Mouse (Mus musculus) hindbrain, postnatal 0 days (tissue): ENCODE data around the gene Ccdc124. TPM values are rescaled to one million over a fixed set of nuclear protein-coding genes. Genes with fewer than 3 reads are reported as not detected.
A peak's percentile ranks its signal among the peaks of the same experiment; 100 is the strongest.

Experiments
- ATAC-seq: fragments of 200-750 bp; cut with Nextera tagmentation; 2 replicates; pipeline ENCODE4 v1.8.0; 2017; ENCODE audit warnings: mild to moderate bottlenecking, moderate TSS enrichment, moderate library complexity
- DNase-seq: peaks from one replicate; pipeline ENCODE4 v3.0.0-alpha.2; 2015; ENCODE audit warnings: low spot score
- H3K27ac ChIP-seq: fragments of 300-500 bp; sonication (generic); 2 replicates; pipeline ENCODE4 v1.5.1; 2014; ENCODE audit warnings: mild to moderate bottlenecking
- H3K27me3 ChIP-seq: fragments of 300-500 bp; sonication (generic); 2 replicates; pipeline ENCODE4 v1.6.1; 2014; ENCODE audit warnings: low read length, mixed read lengths; ENCODE audit not compliant: insufficient read depth
- H3K36me3 ChIP-seq: fragments of 300-500 bp; sonication (generic); 2 replicates; pipeline ENCODE4 v1.6.1; 2014; ENCODE audit warnings: low read length, mixed read lengths; ENCODE audit not compliant: insufficient read depth
- H3K4me1 ChIP-seq: fragments of 300-500 bp; sonication (generic); 2 replicates; pipeline ENCODE4 v1.6.1; 2014; ENCODE audit warnings: antibody characterized with exemption, low read length, mixed read lengths; ENCODE audit not compliant: insufficient read depth
- H3K4me2 ChIP-seq: fragments of 300-500 bp; sonication (generic); 2 replicates; pipeline ENCODE4 v1.6.1; 2014; ENCODE audit warnings: low read depth, mild to moderate bottlenecking, low read length, moderate library complexity, mixed read lengths
- H3K4me3 ChIP-seq: fragments of 300-500 bp; sonication (generic); 2 replicates; pipeline ENCODE4 v1.5.1; 2014; ENCODE audit warnings: low read length
- H3K9ac ChIP-seq: fragments of 300-500 bp; sonication (generic); replicated peaks from 2 replicates; pipeline ENCODE4 v1.6.1; 2014; ENCODE audit warnings: mild to moderate bottlenecking, low read length, moderate library complexity, mixed read lengths
- H3K9me3 ChIP-seq: fragments of 300-500 bp; sonication (generic); 2 replicates; pipeline ENCODE4 v1.6.1; 2016; ENCODE audit warnings: low read length, mixed read lengths
- CTCF ChIP-seq: IDR thresholded peaks from 2 replicates; pipeline ENCODE4 v1.5.1; 2016; ENCODE audit warnings: antibody characterized with exemption, control low read depth, low read depth
- WGBS: fragments of 180-500 bp; shearing (Covaris S2); extraction: QIAGEN DNeasy Blood & Tissue Kit; methylation state at CpG from one replicate; pipeline ENCODE4 v1.1.7; 2014; 5-methylcytosine and 5-hydroxymethylcytosine counted together
- polyA plus RNA-seq: library from polyadenylated mRNA; unstranded; fragments of >200 nt; fragmentation: Nextera tagmentation; extraction: Ambion mirVana; gene quantifications from 2 replicates; pipeline ENCODE4 v1.2.1, GENCODE M21; 2015
- total RNA-seq: library from RNA; depleted of rRNA; stranded (reverse); fragments of >200 nt; gene quantifications from 2 replicates; pipeline ENCODE4 v1.2.3, GENCODE M21; 2014

The Ccdc124 gene
- total and polyA plus RNA-seq, 2 experiments from 2014 or later, result 45.1 to 145 TPM

DNA sequence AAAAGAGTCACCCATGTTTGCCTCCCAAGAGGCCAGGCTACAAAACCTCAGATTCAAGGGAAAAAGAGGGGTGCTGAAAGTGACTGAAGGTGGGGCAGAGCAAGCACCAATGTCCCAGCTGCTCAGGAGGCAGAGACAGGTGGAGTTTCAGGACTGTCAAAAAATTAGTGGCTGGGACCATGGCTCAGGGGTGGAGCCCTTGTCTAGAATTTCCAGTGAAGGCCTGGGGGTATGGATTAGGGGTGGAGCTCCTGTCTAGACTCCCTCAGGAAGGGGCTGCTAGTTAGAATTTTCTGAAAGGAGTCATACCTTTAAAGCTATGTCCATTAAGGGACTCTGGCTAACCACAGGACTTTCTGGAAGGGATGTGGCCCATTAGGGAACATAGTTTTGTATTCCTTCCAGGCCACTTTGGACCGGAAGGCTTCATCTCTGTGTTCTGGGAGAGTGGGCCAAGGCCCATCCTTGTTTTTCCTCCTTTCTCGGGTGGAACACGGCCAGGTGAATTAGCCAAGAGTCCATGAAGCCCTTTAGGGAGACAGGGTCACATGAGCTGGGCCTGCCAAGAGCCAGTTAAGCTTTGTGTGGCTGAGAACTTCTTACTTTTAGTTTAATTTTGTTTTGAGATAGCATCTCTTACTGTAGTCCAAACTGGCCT lies 24.3 kb downstream of the Ccdc124 start:
- no peak overlapping the region for H3K4me2 ChIP-seq
- H3K27me3 ChIP-seq, result no peaks in the 10 kb centered on the region
- no peaks in the 10 kb centered on the region for H3K4me1 ChIP-seq
- TF ChIP-seq CTCF, result no peak
- no peak overlapping the region for H3K4me3 ChIP-seq
- no peaks in the 10 kb centered on the region for H3K9me3 ChIP-seq
- ATAC-seq, result no peak
- H3K36me3 ChIP-seq, result no peaks in the 10 kb centered on the region
- H3K27ac ChIP-seq, result no peak overlapping the region
- 78% methylated on average over 3 of the region's 3 CpGs for WGBS
- no peak overlapping the region for H3K9ac ChIP-seq
- no peak for DNase-seq

DNA sequence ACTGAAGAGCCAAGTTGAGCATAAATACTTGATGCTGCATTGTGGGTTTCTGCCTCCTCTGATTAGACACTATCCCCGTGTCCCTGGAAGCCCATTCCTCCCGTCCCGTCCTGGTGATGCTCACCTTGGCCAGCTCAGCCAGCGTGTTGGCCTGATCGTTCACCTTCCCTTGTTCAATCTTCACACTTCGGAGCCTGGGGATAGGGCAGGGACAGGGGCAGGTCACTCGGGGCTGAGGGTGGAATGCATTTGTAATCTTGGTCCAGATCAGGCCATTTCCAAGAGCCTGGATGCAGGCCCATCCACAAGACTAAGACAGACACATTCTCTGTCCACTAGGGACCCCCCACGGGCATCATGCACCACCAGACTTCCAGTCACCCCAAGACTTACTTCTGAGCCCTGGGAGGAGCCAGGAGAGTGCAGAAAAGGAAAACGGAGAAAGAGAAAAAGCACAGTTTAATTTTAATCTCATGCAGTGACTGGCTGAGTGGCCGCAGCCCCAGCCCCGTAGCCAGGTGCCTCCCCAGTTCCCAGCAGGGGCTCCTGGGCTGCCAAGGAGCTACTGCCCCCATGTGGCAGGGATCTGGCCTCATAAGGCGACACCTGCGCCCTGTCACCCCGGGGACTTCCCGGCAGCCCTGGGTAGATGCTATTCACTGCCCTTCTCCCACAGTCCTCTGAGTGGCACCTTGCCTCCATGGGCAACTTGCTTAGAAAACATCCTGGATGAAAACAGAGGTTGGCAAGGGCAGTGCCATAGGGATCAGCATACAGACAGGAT lies 27.2 kb downstream of the Ccdc124 start:
- 57% methylated on average over 15 of the region's 15 CpGs for WGBS
- peak; percentile 19; the same call in 1 of the 2 replicates for TF ChIP-seq CTCF
- ATAC-seq (no peak), DNase-seq (no peak)
- Histone ChIP-seq H3K4me1 (no peaks in the 10 kb centered on the region), H3K36me3 (no peaks in the 10 kb centered on the region), H3K27ac (no peak overlapping the region), H3K27me3 (no peaks in the 10 kb centered on the region), H3K9ac (no peak overlapping the region), H3K4me2 (no peak overlapping the region), H3K4me3 (no peak overlapping the region), H3K9me3 (no peaks in the 10 kb centered on the region)

DNA sequence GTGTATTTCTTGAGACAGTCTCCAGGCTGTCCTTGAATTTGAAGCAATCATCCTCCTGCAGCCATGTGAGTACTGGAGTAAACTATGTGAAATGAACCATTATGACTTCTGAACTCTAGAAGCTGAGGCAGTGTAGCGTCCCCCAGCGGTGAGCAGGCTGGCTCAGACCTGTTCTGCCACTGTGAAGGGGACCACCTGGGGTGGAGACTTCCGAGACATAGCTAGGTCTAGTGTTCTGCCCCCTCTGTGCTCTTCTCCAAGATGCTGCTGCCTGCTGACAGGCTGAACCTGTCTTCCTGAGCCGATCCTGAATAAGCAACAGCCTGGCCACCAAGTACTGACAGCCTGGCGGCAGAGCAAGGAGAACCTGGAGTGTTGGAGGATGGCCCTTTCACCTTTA lies 28.6 kb downstream of the Ccdc124 start:
- 0 out of 2 replicates have a peak, but pooled peaks have one; percentile 17 for TF ChIP-seq CTCF
- no peak overlapping the region for H3K9ac ChIP-seq
- no peak for ATAC-seq
- WGBS, result 43% methylated on average over 5 of the region's 5 CpGs
- H3K36me3 ChIP-seq, result no peaks in the 10 kb centered on the region
- no peaks in the 10 kb centered on the region for H3K4me1 ChIP-seq
- H3K27me3 ChIP-seq, result no peaks in the 10 kb centered on the region
- no peak for DNase-seq
- no peak overlapping the region for H3K4me3 ChIP-seq
- H3K4me2 ChIP-seq, result no peak overlapping the region
- H3K27ac ChIP-seq, result no peak overlapping the region
- H3K9me3 ChIP-seq, result no peaks in the 10 kb centered on the region

DNA sequence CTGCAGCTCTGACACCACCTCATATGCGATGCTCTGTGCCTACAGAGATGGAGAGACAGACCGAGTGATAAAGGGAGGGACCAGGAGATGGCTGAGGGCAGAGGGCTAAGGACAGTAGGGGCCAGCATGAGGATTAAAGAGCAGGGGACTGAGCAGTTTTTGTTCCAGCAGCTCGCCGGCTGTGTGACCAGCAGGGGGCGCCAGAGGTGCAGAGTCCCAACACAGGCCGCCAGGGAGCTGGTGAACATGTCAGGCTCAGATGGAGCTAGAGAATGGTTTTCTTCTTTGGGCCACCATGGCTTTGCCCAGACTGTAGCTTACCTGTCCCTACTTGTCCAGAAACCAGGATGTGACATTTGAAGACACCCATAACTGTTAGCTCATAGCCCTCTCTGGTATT lies 29.2 kb downstream of the Ccdc124 start:
- no peak overlapping the region for H3K4me3 ChIP-seq
- TF ChIP-seq CTCF, result peak; percentile 99
- no peak overlapping the region for H3K9ac ChIP-seq
- no peaks in the 10 kb centered on the region for H3K27me3 ChIP-seq
- ATAC-seq (no peak), DNase-seq (peak; percentile 88)
- H3K36me3 ChIP-seq, result no peaks in the 10 kb centered on the region
- no peaks in the 10 kb centered on the region for H3K4me1 ChIP-seq
- H3K27ac ChIP-seq, result no peak overlapping the region
- whole genome bisulfite sequencing, result 3% methylated on average over 6 of the region's 6 CpGs
- no peaks in the 10 kb centered on the region for H3K9me3 ChIP-seq
- no peak overlapping the region for H3K4me2 ChIP-seq

DNA sequence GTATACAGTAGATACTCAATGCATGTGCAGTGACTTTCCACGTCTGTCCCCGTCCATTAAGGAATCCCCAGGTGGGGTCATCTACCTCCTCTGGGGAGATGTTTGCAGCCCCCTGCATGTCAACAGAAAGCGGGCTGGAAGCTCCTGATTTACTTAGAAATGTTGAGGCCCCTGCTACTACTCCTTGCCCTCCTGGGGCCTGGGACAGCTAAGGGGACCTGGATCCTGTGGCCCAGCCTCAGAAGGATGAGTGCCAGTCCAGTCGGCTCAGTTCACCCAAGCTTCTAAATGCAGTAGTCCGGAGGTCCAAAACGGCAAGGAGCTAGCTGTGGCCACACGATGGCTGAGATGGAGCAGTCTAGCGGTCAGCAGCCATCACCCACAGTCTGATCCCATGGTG lies 29.8 kb downstream of the Ccdc124 start:
- H3K4me1 ChIP-seq, result no peaks in the 10 kb centered on the region
- no peak overlapping the region for H3K27ac ChIP-seq
- no peak for TF ChIP-seq CTCF
- no peaks in the 10 kb centered on the region for H3K27me3 ChIP-seq
- no peak overlapping the region for H3K9ac ChIP-seq
- H3K9me3 ChIP-seq, result no peaks in the 10 kb centered on the region
- H3K4me2 ChIP-seq, result no peak overlapping the region
- H3K36me3 ChIP-seq, result no peaks in the 10 kb centered on the region
- ATAC-seq, result no peak
- H3K4me3 ChIP-seq, result no peak overlapping the region
- 81% methylated on average over 8 of the region's 8 CpGs for WGBS
- DNase-seq, result no peak

DNA sequence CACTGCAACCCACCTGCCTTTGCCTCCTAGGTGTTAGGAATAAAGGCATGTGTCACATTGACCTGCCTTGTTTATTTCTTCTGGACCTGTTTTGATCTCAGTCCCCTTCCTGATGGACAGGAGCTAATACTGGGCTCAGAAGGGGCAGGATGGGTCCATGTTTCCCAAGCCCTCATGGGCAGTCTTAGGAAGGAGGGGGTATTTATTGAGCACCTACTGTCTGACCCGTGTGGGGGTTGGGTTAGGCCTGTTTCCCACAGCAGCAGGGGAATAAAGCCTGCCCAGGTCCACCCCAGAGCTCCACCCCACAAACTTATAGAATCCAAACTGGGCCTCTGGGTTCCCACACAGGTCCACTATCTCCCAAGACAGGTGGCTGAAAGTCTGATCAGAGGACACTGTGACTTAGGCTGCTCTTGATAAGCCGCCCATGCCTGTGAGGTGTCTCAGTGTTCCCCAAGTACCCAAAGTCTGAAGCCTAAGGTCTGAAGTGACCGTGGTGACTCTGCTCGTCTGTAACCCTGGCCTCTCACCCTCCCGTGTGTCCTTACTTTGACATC lies 30.4 kb downstream of the Ccdc124 start:
- 79% methylated on average over 5 of the region's 5 CpGs for WGBS
- Histone ChIP-seq H3K9me3 (no peaks in the 10 kb centered on the region), H3K4me3 (no peak overlapping the region), H3K27ac (no peak overlapping the region), H3K9ac (no peak overlapping the region), H3K4me2 (no peak overlapping the region), H3K27me3 (no peaks in the 10 kb centered on the region), H3K4me1 (0 out of 2 replicates have a peak, but pooled peaks cover 6% of the 10 kb centered on the region), H3K36me3 (no peaks in the 10 kb centered on the region)
- DNase-seq (no peak), ATAC-seq (no peak)
- TF ChIP-seq CTCF, result no peak
